Mouse (Mus musculus) myocyte (in vitro differentiated cells): ENCODE measurements around the gene Xylb.

Source experiments
- E2F4 ChIP-seq: IDR thresholded peaks from one replicate; pipeline ENCODE4 v1.6.1; 2011; ENCODE audit warnings: mild to moderate bottlenecking, control low read depth, moderate library complexity; ENCODE audit not compliant: insufficient read depth
- MAX ChIP-seq: IDR thresholded peaks from one replicate; pipeline ENCODE4 v1.6.1; 2011; ENCODE audit warnings: low read depth, mild to moderate bottlenecking, control low read depth
- MYOG ChIP-seq, 3 experiments: IDR thresholded peaks; one replicate each; pipeline ENCODE4 v1.6.1; 2011; ENCODE audit warnings: control low read depth in 2 of 3, low read depth in 2 of 3, mild to moderate bottlenecking in 2 of 3; ENCODE audit not compliant: insufficient read length in 2 of 3, control insufficient read depth in 1 of 3, insufficient read depth in 1 of 3
- POLR2A ChIP-seq: IDR thresholded peaks from one replicate; pipeline ENCODE4 v1.6.1; 2011; ENCODE audit warnings: low read depth, mild to moderate bottlenecking, control low read depth, moderate library complexity; ENCODE audit not compliant: insufficient read length
- REST ChIP-seq: IDR thresholded peaks from one replicate; pipeline ENCODE4 v1.6.1; 2011; ENCODE audit warnings: mild to moderate bottlenecking, control low read depth, moderate library complexity; ENCODE audit not compliant: insufficient read depth, insufficient read length

DNA sequence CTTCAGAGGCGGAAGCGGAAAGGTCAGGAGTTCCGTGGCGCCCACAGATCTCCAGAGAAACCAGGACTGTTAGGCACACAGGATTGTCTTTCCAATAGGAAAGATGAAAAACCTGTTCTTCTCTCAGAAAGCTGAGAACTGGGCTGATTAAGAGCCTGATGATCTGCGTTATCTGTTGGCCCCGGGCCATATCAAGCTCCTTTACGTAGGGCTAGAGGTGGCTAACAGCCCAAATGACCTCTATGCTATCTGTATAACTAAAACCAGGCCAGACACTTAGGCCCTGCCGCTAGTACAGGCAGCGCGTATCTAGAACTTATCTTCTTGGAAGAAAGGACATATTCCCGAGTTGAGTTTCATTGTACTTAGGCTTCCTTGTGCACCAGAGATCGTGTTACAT lies 6.0 kb downstream of the Xylb start:
- TF ChIP-seq POLR2A (no peak), REST (no peak), MAX (no peak), MYOG (IDR thresholded peaks at IDR 0.05; ENCODE audit: control insufficient read depth in 1 of 3, insufficient read depth in 1 of 3, insufficient read length in 2 of 3, low read depth in 2 of 3) (no peak), E2F4 (no peak)
